Mouse (Mus musculus) Patski (cell line): ENCODE measurements around the gene Alkbh2. TPM values are rescaled to one million over a fixed set of nuclear protein-coding genes. Genes with fewer than 3 reads are reported as not detected.
A peak's percentile ranks its signal among the peaks of the same experiment; 100 is the strongest.

Experiments
- ATAC-seq: fragments of 100-300 bp; one replicate; pipeline ENCODE4 v1.8.0; 2021
- CTCF ChIA-PET: fragments of 350-600 bp; sonication (Branson Sonifier 250); formaldehyde crosslinking; loops from one replicate; lab custom pipeline; 2022; ENCODE audit warnings: inconsistent platforms; lab: Charles Lee
- POLR2A ChIA-PET: fragments of 350-600 bp; sonication (Branson Sonifier 250); formaldehyde crosslinking; loops from one replicate; lab custom pipeline; 2022; ENCODE audit warnings: antibody characterized with exemption, inconsistent platforms; lab: Charles Lee
- DNase-seq: peaks from one replicate; pipeline ENCODE4 v3.0.0-alpha.2; 2011; ENCODE audit warnings: low read depth, low spot score
- H3K27me3 ChIP-seq: fragments of 371-371 bp; one replicate; pipeline ENCODE4 v1.5.1; 2021
- CTCF ChIP-seq: fragments of 100-300 bp; IDR thresholded peaks from one replicate; pipeline ENCODE4 v1.5.1; 2021
- in situ Hi-C: fragments of 300-500 bp; cut with MboI; formaldehyde crosslinking; loops from 3 replicates; pipeline ENCODE4 v1.11.1; 2018; ENCODE audit warnings: low pct_unique_long_range_greater_than_20kb, mixed read lengths
- polyA plus RNA-seq: library from polyadenylated mRNA; unstranded; gene quantifications from one replicate; pipeline ENCODE4 v1.2.3, GENCODE M21; 2021

Gene Alkbh2
- polyA plus RNA-seq, 1 experiment from 2014 or later = 34.1 TPM

DNA sequence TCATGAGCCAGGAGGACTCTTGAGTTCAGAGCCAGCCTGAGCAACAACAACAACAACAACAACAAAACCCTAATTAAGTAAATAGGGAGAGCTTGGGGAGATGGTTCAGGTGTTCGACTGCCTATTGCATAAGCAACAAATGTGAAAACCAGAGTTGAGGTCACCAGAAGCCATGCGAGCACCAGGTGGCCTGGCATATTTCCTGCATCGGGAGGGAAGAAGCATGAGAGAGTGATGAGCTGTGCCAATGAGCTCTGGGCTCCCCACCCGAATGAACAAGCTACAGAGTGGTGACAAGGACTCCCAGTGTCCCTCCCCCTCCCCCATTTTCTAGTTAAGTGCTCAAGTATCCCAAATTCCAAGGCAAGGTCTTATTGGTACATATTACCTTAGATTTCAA is 26.1 kb downstream of the Alkbh2 start:
- CTCF ChIA-PET = interaction anchor here (1.6 kb wide), 2 partner anchors 25 to 55 kb away, joined by 3 read pairs; no protein-coding TSS in a partner anchor
- H3K27me3 ChIP-seq = no peaks in the 10 kb centered on the region
- in situ Hi-C loops = no loop called here
- DNase-seq (no peak), ATAC-seq (no peak)
- POLR2A ChIA-PET = no interaction called here
- no peak for TF ChIP-seq CTCF

DNA sequence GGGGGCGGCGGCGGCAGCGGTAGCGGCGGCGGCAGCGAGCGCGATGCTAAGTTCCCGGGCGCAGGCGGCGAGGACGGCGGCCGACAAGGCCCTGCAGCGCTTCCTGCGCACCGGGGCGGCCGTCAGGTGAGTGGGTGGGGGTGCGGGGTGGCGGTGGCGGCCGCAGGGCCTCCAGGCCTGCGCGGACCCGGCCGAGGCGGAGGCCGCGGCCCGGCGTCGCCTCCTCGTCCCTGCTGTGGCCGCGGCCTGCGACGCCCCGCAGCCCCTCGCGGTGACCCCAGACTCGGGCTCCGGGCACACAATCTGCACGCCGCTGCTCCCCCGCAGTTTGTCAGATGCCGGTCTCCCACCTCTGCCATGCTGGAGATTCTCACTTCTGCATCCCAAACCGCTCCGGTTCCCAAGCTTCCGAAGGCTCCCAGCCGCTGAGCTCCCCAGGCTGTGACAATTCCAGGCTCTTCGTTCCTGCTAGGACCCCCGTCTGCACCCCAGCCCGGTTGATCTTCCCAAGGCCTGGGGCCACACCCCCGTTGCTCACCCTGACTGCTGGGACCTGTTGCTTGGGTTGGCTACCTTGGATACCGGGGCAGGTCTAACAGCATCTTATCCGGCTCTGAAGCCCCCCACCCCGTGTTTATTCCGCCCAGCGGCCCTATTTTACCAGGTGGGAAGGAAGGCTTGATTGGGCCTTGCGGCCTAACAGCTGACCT is 27.5 kb downstream of the Alkbh2 start:
- H3K27me3 ChIP-seq = no peaks in the 10 kb centered on the region
- TF ChIP-seq CTCF = no peak
- in situ Hi-C loops = no loop called here
- CTCF ChIA-PET = interaction anchor here (0.8 to 1.6 kb wide), 3 partner anchors 27 to 54 kb away, joined by 3 read pairs; partner anchors contain the start of gene Ung
- DNase-seq (no peak), ATAC-seq (peak; percentile 44)
- POLR2A ChIA-PET = interaction anchor here (0.8 to 1.1 kb wide), 2 partner anchors 9 to 24 kb away, joined by 3 read pairs; partner anchors contain the start of gene Svop

DNA sequence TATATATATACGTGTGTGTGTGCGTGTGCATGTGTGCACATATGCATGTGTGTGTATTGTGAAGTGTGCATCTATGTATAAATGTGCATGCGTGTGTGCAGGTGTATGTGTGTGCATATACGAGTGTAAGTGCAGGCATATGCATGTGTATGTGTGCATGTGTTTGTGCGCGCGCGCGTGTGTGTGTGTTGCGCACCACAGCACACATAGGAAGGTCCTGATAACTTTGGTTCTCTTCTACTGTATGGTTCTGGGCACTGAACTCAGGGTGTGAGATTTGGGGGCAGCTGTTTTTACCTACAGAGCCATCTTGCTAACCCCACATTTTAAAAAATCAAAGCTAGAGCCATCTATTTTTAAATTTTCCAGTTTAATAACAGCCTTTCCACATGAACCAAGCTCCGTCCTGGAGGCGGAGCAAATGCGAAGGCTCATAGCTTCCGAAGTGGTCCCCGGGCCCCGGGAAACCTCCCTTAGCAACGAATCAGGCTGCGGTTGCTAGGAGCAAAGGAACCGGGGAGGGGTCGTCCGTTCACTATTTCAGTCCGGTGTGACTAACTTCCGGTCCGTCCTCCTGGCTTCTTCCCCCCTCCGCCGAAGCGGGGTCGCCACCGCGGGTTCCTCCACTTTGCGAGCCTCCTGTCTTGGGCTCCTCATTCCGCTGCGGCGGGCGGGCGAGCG is 28.2 kb downstream of the Alkbh2 start:
- ATAC-seq (peak; percentile 73), DNase-seq (peak; percentile 77)
- ChIA-PET CTCF (interaction anchor here (0.8 to 1.6 kb wide), 2 partner anchors 27 to 31 kb away, joined by 3 read pairs; partner anchors contain the start of gene Ung), POLR2A (interaction anchor here (1.1 kb wide), 1 partner anchor 8 kb away, joined by 3 read pairs; the partner anchor contains the start of gene Svop)
- H3K27me3 ChIP-seq = no peaks in the 10 kb centered on the region
- no peak for TF ChIP-seq CTCF
- in situ Hi-C loops = no loop called here

DNA sequence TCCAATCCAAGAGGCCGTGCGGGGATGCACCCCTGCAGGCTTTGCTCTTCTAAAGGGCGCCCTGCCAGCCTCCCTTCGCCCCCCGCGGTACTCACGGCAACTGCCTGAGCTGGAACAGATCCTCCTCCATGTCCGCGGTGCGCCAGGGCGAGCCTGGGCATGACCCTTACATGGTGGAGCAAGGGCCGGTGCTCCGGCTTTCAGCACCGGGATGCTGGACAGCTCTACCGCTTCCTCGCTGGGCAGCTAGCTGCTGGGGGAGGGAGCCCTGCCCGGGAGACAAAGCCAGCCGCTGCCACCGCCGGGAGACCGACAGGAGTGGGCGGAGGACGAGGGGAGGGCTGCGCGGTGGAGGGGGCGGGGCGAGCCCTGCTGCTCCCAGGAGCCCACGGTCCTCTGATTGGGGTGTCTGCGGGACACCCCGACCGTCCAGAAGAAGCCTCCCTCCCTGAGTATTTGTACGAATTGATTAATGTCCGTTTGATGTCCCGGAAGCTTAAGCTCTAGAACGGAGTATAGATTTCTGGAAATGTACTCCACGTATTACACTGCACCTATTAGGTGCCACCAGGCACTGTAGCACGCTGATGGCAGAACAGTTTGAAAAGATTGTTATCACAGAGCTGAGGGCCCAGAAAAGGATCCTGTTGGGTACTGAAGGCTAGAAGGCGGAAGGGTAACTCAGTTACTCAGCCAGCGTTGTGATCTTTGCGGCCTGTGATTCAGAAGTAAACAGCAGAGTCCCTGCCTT is 36.8 kb downstream of the Alkbh2 start, which contains the start of gene Svop:
Svop (minus strand) TSS at position 514 of the 751 bp plus-strand sequence.
- in situ Hi-C loops = no loop called here
- CTCF ChIA-PET = interaction anchor here (1.5 kb wide), 1 partner anchor 39 kb away, joined by 4 read pairs; no protein-coding TSS in a partner anchor
- POLR2A ChIA-PET = interaction anchor here (1.0 kb wide), 1 partner anchor 9 kb away, joined by 3 read pairs; no protein-coding TSS in a partner anchor
- DNase-seq (peak; percentile 38), ATAC-seq (peak; percentile 70)
- no peak for TF ChIP-seq CTCF
- H3K27me3 ChIP-seq = peaks cover 40% of the 10 kb centered on the region

DNA sequence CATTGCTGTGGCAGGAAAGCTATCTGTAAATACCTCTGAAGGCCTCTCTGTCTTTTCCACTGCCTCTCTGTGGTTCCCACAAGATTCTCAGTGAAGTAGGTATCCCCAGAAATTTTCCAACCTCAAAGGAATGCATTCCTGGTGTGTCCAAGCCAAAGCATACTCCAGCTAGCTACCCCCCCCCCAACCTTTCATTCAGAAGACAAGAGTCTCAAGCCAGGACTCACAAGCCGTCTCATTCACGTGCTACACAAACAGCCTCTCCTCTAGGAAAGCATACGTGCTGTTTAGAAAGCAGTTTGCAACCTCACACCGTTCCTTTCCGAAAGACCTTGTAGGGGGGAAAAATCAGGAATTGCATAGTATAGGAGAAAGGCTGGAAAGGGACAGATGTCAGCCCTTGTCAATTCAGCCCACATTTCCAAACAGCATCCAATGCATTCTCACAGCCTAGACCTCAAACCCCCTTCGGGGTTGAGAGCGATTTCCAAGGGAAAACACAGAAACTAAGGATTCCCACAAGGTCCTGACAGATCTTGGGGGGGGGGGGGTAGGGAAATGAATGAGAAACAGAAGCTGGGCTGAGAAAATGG is 37.5 kb downstream of the Alkbh2 start:
- in situ Hi-C loops = no loop called here
- ATAC-seq (no peak), DNase-seq (no peak)
- no peak for TF ChIP-seq CTCF
- POLR2A ChIA-PET = interaction anchor here (0.7 kb wide), 1 partner anchor 29 kb away, joined by 8 read pairs; no protein-coding TSS in a partner anchor
- CTCF ChIA-PET = interaction anchor here (1.0 to 1.5 kb wide), 2 partner anchors 38 to 39 kb away, joined by 3 to 4 read pairs; no protein-coding TSS in a partner anchor
- H3K27me3 ChIP-seq = peaks cover 40% of the 10 kb centered on the region

DNA sequence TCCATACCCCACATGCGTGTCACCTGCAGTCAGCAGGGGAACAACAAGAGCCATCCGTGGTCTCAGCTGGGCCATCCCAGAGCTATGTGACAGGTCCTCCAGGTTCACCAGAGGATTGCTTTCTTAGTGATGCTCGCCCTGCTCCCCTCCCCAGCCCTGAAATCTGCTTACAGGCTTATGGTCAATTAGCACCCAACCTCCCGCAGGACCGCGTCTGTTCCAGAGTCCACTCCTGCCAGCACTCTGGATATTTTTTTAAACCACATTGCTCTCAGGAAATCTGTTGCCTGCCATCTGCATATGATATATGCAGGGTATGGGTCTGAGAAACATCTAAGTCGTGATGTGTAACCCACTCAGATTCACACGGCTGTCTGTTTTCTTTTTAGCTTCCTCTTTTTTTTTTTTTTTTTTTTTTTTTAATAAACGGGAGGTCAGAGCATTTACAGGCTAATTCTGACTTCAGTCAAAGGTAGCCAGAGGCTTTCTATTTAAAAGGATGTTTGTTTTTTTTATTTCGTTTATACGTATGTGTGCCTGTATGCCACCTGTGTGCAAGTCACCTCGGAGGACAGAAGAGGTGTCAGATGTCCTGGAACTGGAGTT is 40.0 kb downstream of the Alkbh2 start:
- ATAC-seq = no peak
- peaks cover 29% of the 10 kb centered on the region for H3K27me3 ChIP-seq
- POLR2A ChIA-PET = no interaction called here
- TF ChIP-seq CTCF = no peak
- CTCF ChIA-PET = no interaction called here
- in situ Hi-C loops = no loop called here
- no peak for DNase-seq

DNA sequence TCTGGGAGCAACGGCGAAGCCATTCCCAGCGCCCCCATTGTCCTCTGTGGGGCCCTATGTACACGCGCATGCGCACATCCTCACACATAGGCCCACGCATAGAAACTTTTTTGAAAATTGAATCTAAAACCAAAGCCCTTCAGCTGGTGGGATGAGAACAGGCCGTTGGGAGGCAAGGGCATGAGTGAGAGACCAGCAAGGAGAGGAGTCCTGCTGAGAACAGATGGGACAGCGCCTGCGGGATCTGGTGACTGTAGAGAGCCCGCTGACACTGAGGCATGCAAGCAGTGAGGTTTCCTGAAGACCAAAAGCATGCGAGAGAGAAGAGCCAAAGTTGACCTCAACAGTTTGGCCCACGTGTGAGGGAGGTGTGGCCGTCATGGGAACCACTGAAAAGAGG is 42.5 kb downstream of the Alkbh2 start:
- DNase-seq = no peak
- H3K27me3 ChIP-seq = peaks cover 35% of the 10 kb centered on the region
- ChIA-PET CTCF (no interaction called here), POLR2A (no interaction called here)
- in situ Hi-C loops = no loop called here
- TF ChIP-seq CTCF = no peak
- ATAC-seq = no peak

DNA sequence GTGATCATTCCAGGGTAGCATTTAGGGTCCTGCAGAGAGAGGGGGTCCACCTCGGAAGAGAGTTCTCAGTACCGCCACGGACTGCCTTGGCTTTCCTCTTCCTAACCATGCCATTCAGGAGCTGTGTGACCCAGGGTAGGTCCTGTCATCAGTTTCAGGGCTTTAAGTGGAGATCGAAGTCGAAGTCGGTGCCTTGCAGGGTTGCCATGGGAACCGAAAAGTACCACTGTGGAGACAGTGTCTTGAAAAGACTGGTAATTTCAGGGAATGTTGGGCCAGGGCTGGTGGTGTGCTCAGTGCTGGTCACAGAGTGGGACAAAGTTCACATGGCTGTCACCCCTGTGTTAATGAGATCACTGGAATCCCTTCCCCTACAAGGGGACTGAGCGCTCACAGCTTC is 51.0 kb downstream of the Alkbh2 start:
- ChIA-PET CTCF (interaction anchor here (1.1 kb wide), 1 partner anchor 10 kb away, joined by 3 read pairs; no protein-coding TSS in a partner anchor), POLR2A (no interaction called here)
- H3K27me3 ChIP-seq = peaks cover 10% of the 10 kb centered on the region
- no peak for TF ChIP-seq CTCF
- in situ Hi-C loops = no loop called here
- ATAC-seq (no peak), DNase-seq (no peak)

Other genes with a start within 250 kb of the Alkbh2 start
- 160 TPM for gene Coro1c, start 219.5 kb downstream of the Alkbh2 start, polyA plus RNA-seq
- 17.5 TPM for gene Ssh1, start 134.3 kb downstream of the Alkbh2 start, polyA plus RNA-seq
- gene Dao, start 124.5 kb downstream of the Alkbh2 start, polyA plus RNA-seq = 0.18 TPM
- 36.2 TPM for gene Usp30, start 62.8 kb downstream of the Alkbh2 start, polyA plus RNA-seq
- gene Svop, start 36.6 kb downstream of the Alkbh2 start, polyA plus RNA-seq = 0.06 TPM
- gene Ung, start 2.2 kb upstream of the Alkbh2 start, polyA plus RNA-seq = 13.2 TPM
- 13.4 TPM for gene Acacb, start 18.3 kb upstream of the Alkbh2 start, polyA plus RNA-seq
- not detected for gene Foxn4, start 145.6 kb upstream of the Alkbh2 start, polyA plus RNA-seq
- gene Myo1h, start 160.9 kb upstream of the Alkbh2 start, polyA plus RNA-seq = 0.40 TPM